Mouse (Mus musculus): ENCODE measurements around the gene Olfr522. TPM values are rescaled to one million over a fixed set of nuclear protein-coding genes. Genes with fewer than 3 reads are reported as not detected.
A peak's percentile ranks its signal among the peaks of the same experiment; 100 is the strongest.

Gene Olfr522
- total and polyA plus RNA-seq, 2 experiments from 2014 or later, result not detected

- TF ChIP-seq CTCF (IDR thresholded peaks at IDR 0.05; ENCODE audit: low read depth), result no peak
- Histone ChIP-seq H3K4me2 (ENCODE audit: low read depth) (peak overlapping the region; percentile 88), H3K4me3 (ENCODE audit: low read depth, low read length) (peak overlapping the region; percentile 67), H3K36me3 (ENCODE audit: insufficient read depth) (no peaks in the 10 kb centered on the region), H3K4me1 (ENCODE audit: insufficient read depth) (0 out of 2 replicates have a peak, but pooled peaks cover 3% of the 10 kb centered on the region), H3K27ac (ENCODE audit: low read depth, low read length) (no peak overlapping the region), H3K27me3 (ENCODE audit: insufficient read depth, low read length) (no peaks in the 10 kb centered on the region), H3K9me3 (ENCODE audit: low read length) (no peaks in the 10 kb centered on the region), H3K9ac (peak overlapping the region; percentile 71)
- DNase-seq (no peak), ATAC-seq (no peak)
- WGBS, result 10% methylated on average over 5 of the region's 5 CpGs
These were observed 38.6 kb downstream of the Olfr522 start for GRCm38 (mm10) chr7:140126022-140126350.

DNA sequence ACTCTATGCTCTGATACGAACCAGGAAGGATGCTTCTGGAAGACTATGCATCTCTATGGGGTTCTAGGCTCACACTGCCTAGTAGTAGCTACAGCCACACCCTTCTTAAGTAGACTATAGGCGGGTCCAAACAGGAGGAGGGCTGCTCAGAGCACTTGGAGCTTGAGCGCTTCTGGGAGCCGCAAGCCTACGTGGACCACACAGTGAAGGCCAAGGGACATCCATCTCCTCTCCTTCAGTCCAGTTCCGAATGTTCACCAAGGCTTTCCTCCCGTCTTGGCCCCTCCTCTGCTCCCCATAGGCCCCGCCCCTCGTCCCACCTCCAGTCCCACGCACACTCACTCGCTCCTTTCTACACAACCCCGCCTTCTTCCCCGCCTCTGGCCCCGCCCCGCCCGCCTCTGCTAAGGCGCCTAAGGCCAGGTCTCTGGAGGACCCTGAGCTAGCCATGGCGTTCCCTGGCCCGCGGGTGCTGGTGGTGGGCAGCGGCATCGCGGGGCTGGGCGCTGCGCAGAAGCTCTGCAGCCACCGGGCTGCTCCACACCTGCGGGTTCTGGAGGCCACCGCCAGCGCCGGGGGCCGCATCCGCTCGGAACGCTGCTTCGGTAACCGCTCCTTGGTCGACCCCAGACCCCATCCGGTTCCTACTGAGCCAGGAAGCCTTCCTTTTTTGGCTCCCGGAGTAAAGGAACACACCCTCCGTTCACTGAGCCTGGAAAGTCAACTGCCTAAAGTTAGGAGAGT, 39.1 kb downstream of the Olfr522 start:
- peak; percentile 97 for ATAC-seq

DNA sequence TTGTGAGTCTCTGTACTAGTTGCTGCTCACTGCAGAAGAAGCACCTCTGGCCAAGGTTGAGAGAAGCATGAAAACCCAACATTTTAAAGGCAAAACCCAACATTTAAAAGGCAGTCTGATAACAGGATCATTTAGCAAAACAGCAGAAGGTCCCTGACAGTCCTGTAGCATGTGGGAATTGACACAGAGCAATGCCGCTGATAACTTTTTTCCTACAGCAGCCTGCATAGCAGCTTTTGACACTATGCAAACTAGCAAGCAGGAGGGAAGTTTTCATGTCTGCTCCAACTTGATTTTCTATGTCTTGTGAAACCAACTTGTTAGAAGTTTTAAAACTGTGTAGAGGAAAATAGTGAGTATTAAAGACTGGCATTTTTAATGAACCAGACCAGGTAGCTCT, 40.2 kb downstream of the Olfr522 start:
- DNase-seq (no peak), ATAC-seq (no peak)
- no peak overlapping the region for H3K4me2 ChIP-seq (ENCODE audit: low read depth)
- H3K4me1 ChIP-seq (ENCODE audit: insufficient read depth), result 0 out of 2 replicates have a peak, but pooled peaks cover 3% of the 10 kb centered on the region
- no peak for TF ChIP-seq CTCF (IDR thresholded peaks at IDR 0.05; ENCODE audit: low read depth)
- H3K9ac ChIP-seq, result no peak overlapping the region
- no peak overlapping the region for H3K4me3 ChIP-seq (ENCODE audit: low read depth, low read length)
- no peak overlapping the region for H3K27ac ChIP-seq (ENCODE audit: low read depth, low read length)
- H3K36me3 ChIP-seq (ENCODE audit: insufficient read depth), result no peaks in the 10 kb centered on the region
- WGBS, result 97% methylated on average over 1 of the region's 1 CpGs
- H3K27me3 ChIP-seq (ENCODE audit: insufficient read depth, low read length), result no peaks in the 10 kb centered on the region
- H3K9me3 ChIP-seq (ENCODE audit: low read length), result no peaks in the 10 kb centered on the region

More for the DNA sequence above, 39.1 kb downstream of the Olfr522 start:
- 0 out of 2 replicates have a peak, but pooled peaks cover 3% of the 10 kb centered on the region for H3K4me1 ChIP-seq (ENCODE audit: insufficient read depth)
- H3K9me3 ChIP-seq (ENCODE audit: low read length), result no peaks in the 10 kb centered on the region
- H3K27me3 ChIP-seq (ENCODE audit: insufficient read depth, low read length), result no peaks in the 10 kb centered on the region
- H3K9ac ChIP-seq, result peak overlapping the region; percentile 71
- TF ChIP-seq CTCF (IDR thresholded peaks at IDR 0.05; ENCODE audit: low read depth), result no peak
- under 1% methylated on average over 36 of the region's 40 CpGs for WGBS
- peak; percentile 85 for DNase-seq
- peak overlapping the region; percentile 67 for H3K4me3 ChIP-seq (ENCODE audit: low read depth, low read length)
- peak overlapping the region; percentile 88 for H3K4me2 ChIP-seq (ENCODE audit: low read depth)
- no peaks in the 10 kb centered on the region for H3K36me3 ChIP-seq (ENCODE audit: insufficient read depth)
- no peak overlapping the region for H3K27ac ChIP-seq (ENCODE audit: low read depth, low read length)

DNA sequence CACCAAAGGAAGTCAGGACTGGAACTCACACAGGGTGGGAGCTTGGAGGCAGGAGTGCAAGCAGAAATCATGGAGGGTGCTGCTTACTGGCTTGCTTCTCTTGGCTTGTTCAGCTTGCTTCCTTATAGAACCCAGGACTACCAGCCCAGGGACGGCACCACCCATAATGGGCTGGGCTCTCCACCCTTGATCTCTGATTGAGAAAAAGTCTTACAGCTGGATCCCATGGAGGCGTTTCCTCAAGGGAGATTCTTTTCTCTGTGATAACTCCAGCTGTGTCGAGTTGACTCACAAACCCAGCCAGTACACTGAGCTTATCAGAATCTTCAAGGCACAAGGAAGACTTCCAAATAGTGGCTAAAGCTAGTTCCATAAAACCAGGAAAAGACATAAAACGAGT, 41.8 kb downstream of the Olfr522 start:
- Histone ChIP-seq H3K4me3 (ENCODE audit: low read depth, low read length) (no peak overlapping the region), H3K27ac (ENCODE audit: low read depth, low read length) (no peak overlapping the region), H3K9me3 (ENCODE audit: low read length) (no peaks in the 10 kb centered on the region), H3K36me3 (ENCODE audit: insufficient read depth) (no peaks in the 10 kb centered on the region), H3K4me2 (ENCODE audit: low read depth) (no peak overlapping the region), H3K27me3 (ENCODE audit: insufficient read depth, low read length) (no peaks in the 10 kb centered on the region), H3K9ac (no peak overlapping the region), H3K4me1 (ENCODE audit: insufficient read depth) (0 out of 2 replicates have a peak, but pooled peaks cover 3% of the 10 kb centered on the region)
- no peak for ATAC-seq
- WGBS, result 43% methylated on average over 4 of the region's 4 CpGs
- no peak for TF ChIP-seq CTCF (IDR thresholded peaks at IDR 0.05; ENCODE audit: low read depth)
- no peak for DNase-seq

DNA sequence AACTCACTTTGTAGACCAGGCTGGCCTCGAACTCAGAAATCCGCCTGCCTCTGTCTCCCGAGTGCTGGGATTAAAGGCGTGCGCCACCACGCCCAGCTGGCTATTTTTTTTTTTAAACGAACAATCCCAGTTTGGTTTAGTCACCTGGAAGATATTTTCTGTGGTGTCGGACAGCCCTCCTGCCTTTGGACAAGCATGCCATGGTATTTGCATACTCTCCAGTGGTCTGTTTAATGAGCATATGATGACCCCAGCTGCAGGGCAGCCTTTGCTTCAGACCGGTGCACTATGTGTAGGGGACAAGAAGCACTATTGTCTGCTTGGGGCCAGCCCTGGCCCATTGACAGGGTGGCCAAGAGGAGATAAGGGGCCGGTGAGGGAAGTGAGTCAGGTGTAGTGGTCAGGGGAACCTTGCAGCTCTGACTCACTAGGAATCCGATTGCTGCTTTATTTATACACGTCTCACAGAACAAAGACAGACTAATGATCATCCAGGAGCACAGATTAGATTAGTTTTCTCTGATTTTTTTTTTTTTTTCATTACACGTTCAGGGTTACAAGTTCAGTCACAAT, 43.1 kb downstream of the Olfr522 start:
- H3K9me3 ChIP-seq (ENCODE audit: low read length), result no peaks in the 10 kb centered on the region
- no peak for TF ChIP-seq CTCF (IDR thresholded peaks at IDR 0.05; ENCODE audit: low read depth)
- no peak overlapping the region for H3K27ac ChIP-seq (ENCODE audit: low read depth, low read length)
- no peaks in the 10 kb centered on the region for H3K27me3 ChIP-seq (ENCODE audit: insufficient read depth, low read length)
- no peak for DNase-seq
- no peak overlapping the region for H3K4me2 ChIP-seq (ENCODE audit: low read depth)
- WGBS, result 67% methylated on average over 13 of the region's 13 CpGs
- H3K36me3 ChIP-seq (ENCODE audit: insufficient read depth), result no peaks in the 10 kb centered on the region
- peaks cover 7% of the 10 kb centered on the region; the same call in 1 of the 2 replicates for H3K4me1 ChIP-seq (ENCODE audit: insufficient read depth)
- H3K4me3 ChIP-seq (ENCODE audit: low read depth, low read length), result no peak overlapping the region
- H3K9ac ChIP-seq, result no peak overlapping the region
- no peak for ATAC-seq

GRCm38 (mm10) chr7:140120484-140120883, 44.1 kb downstream of the Olfr522 start:
- H3K36me3 ChIP-seq (ENCODE audit: insufficient read depth), result no peaks in the 10 kb centered on the region
- H3K4me1 ChIP-seq (ENCODE audit: insufficient read depth), result peaks cover 7% of the 10 kb centered on the region; the same call in 1 of the 2 replicates
- WGBS, result 92% methylated on average over 2 of the region's 2 CpGs
- DNase-seq (no peak), ATAC-seq (no peak)
- H3K27ac ChIP-seq (ENCODE audit: low read depth, low read length), result no peak overlapping the region
- H3K27me3 ChIP-seq (ENCODE audit: insufficient read depth, low read length), result no peaks in the 10 kb centered on the region
- no peak for TF ChIP-seq CTCF (IDR thresholded peaks at IDR 0.05; ENCODE audit: low read depth)
- H3K4me3 ChIP-seq (ENCODE audit: low read depth, low read length), result no peak overlapping the region
- H3K4me2 ChIP-seq (ENCODE audit: low read depth), result no peak overlapping the region
- H3K9me3 ChIP-seq (ENCODE audit: low read length), result no peaks in the 10 kb centered on the region
- no peak overlapping the region for H3K9ac ChIP-seq
